Mouse (Mus musculus): Measurements from ENCODE around the gene I0C0044D17Rik.

The I0C0044D17Rik gene

DNA sequence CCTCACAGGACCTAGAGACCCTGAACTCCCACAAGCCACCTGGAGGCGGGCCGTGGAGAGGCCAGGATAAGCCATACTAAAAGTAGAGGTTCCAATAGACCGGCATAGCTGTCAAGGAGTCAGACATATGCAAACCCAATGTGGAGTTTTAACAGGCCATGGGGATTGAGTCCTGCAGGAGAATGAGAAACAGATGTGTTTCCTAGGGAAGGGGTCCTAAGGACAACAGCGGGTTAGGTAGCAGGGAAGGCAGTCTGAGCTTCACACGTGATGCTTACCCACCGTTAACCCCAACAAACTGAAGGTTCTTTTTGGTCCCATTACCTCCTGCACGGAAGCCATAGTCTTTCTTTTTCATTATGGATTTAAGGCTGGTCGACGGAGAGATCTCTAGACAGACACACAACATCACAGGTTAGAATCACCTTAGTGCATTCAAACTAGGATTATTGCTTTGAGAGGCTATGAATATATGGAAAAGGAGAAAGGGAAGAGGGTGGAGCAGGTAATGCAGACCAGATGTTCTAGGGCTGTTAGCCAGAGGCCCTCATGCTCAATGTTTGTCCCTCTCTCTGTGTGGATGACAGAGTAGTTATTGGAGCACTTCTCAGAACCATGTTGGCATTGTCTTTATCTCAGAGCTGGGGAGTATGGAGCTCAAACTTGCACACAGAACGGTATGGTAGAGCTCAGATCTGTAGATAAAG is 46.8 kb downstream of the I0C0044D17Rik start:
- no peak for DNase-seq (ENCODE audit: low read depth)

DNA sequence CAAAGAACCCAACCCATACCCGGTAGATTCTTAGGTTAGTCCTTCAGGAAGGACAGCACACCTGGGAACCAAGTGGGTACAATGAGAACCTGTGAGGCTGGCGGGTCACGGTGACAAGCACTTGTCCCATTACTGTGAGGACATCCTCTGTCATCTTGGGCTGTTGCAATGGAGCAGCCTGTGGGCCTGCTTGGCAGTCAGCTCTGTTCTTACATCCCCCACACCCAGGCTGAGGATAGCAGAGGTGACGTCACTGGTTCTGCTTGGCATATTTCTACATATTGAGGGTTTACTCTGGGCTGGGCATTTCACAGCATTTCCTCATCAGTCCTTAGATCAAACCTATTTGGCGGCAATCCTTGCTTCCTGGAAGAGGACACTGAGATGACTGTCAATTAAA is 49.9 kb downstream of the I0C0044D17Rik start:
- DNase-seq (ENCODE audit: low read depth), result no peak
